Mouse (Mus musculus) retina, adult 2 months (tissue): ENCODE measurements around the gene Fcho1.
"Not testable (repeated sequence)": the region's sequence is repeated elsewhere in the genome, so short reads cannot be mapped to it uniquely, and the experiment has no call there.

Experiments
- DNase-seq: peaks from one replicate; pipeline ENCODE4 v3.0.0-alpha.2; 2012; ENCODE audit warnings: low read depth, low spot score

The Fcho1 gene

DNA sequence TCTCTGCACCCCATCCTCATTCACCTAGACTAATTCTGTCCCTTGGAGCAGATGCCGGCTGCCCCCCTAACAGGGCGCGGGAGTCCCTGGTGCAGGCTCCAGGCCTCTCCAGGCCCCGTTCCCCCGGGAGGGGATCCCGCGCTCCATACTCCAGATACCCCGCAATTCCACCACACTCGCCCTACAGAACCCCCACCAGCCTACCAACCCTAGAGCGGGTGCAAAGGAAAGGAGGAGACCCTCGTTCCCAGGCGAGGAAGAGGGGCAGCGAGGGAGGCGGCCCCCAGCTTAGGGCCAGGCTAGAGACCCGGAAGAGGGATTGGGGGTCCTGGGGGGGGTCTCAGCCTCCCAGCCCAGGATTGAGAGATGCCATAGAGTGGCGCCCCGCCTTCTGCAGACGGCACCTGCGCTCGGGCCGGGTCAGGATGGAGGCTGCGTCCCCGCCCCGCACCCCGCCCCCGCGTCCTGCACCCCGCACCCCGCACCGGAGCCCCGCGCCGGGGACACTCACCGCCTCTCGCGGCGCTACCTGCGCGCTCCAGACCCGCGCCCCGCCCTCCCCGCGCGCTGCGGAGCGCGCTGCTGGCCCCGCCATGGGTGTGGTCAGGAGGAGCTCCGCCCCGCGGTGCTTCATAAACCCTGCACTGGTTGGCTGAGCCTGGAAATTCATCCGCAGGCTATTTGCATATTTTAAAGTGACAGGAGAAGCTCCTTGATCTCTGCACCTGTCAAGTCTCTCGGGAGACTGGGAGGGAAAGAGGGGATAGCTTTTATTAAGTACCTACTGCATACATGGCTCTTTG is at the start of gene Fcho1:
Fcho1 (minus strand) TSS at position 595 of the 803 bp plus-strand sequence.
- peak; percentile 78 for DNase-seq

GRCm38 (mm10) chr8:71771336-71771735 is 45.8 kb upstream of the Fcho1 start:
- DNase-seq = no peak

DNA sequence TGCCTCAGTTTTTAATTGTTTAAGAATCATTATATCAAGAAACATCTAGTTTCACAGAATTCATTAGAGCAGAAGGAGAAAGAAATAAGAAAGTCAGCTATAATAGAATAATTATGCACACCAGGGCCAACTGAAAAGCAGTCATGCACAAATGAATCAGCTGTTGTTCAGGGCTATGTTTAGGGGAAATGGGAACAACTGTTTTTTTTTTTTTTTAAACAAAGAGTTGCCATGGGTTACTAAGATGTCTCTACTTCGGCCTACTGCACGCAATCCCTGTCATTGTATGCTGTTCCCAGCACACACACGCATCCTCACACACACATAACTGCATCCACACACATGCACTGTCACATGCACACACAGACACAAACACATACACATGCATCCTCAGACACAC is 33.3 kb upstream of the Fcho1 start:
- DNase-seq = no peak

DNA sequence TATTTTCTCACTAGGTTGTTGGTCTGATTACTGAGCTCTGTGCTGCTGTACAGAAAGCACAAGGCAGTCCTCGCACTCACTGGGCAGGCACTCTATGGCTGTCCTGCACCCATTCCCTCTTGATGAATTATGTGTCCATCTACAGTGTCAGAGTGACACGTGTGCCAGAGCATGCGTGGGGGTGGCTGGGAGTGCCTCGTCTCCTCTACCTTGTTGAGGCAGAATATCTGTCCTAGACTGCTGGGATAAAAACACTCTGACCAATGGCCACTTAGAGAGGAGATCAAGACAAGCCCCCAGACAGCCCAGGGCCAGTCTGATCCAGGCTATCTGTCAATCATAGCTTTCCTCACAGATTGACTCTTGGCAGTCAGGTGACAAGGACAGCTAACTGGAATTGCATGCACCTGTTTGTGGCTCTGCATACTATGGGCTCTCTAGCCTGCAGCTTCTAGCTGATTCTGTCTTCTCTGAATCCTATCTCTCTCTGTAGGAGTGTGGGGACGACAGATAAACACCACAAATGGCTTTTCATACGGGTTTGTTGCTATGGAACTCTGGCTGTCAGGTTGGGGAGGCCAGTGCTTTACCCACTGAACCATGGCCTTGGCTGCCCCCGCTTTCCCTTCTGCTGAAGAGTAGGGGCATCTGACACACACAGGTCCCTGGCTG is 27.5 kb upstream of the Fcho1 start:
- not testable (repeated sequence) for DNase-seq

DNA sequence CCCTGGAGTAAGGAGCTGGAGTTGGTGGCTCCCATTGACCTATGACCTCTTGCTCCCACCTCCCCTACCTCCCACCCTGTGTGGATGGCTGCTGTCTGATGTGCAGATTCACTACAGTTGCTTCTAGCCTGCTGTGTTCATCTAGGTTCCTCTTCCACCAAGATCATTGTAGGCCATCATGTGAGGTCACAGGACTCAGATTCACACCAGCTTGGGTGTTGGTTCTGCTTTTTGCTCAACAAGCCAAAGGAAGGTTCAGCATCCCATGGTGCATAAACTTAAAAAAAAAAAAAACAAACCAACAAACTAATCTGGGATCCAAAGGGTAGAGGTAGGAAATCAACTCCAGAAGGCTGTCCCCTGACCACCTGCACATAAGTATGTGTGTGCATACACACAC is 26.7 kb upstream of the Fcho1 start:
- DNase-seq = not testable (repeated sequence)

- peak; percentile 37 for DNase-seq
These were observed 25.9 kb upstream of the Fcho1 start for GRCm38 (mm10) chr8:71751337-71751886.

- not testable (repeated sequence) for DNase-seq
These were observed 24.0 kb upstream of the Fcho1 start for GRCm38 (mm10) chr8:71749321-71750075.

DNA sequence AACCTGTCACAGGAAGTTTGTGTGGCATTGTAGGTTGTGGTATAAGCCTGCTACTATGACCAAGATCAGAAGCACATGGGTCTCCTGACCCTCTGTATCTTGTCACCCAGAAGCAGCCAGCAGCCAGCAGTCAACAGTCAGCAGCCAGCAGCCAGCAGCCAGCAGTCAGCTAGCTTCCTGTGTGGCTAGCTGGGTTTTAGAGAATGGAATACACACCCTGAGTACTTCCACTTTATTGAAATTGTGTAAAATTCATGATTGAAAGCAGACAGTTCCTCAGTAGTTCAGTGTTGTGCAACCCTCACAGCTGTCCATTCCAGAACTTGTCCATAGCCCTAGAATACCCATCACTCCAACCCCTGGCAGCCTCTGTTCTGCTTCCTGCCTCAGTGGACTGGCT is 21.6 kb upstream of the Fcho1 start:
- not testable (repeated sequence) for DNase-seq

DNA sequence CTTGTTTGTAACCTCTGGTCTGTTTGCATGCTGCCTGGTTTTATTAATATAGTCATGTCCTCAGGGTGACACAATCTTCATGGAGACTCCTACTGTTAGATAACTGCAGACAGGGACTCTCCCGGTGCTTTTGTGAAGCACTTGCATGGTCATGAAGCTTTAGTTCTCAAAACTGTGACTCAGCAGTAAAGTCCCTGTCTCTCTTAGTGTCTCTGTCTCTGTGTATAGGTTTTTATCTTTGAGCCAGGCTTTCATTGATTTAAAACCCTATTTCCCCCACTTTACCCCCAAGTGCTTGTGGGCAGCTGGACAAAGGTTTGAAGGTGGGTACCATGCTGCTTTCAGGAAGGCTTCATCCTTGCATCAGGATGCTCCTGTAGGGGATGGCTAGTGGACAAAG is 19.8 kb upstream of the Fcho1 start:
- DNase-seq = no peak

DNA sequence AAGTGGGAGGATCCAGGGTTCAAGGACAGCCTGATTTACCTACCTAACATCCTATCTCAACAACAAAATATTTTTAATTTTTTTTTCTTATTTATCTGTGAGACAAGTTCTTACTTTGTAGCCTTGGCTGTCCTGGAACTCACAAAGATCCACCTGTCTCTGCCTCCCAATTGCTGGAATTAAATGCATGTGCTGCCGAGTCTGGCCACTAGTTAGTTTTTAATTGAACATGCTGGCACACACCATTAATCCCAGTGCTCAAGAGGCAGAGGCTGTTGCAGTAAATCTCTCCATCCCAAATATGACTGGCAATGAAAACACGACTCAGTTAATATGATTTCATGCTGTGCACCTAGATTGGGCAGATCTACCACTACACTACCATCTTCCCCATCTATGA is 17.3 kb upstream of the Fcho1 start:
- DNase-seq = no peak

GRCm38 (mm10) chr8:71741687-71742114 is 16.2 kb upstream of the Fcho1 start:
- DNase-seq = no peak

DNA sequence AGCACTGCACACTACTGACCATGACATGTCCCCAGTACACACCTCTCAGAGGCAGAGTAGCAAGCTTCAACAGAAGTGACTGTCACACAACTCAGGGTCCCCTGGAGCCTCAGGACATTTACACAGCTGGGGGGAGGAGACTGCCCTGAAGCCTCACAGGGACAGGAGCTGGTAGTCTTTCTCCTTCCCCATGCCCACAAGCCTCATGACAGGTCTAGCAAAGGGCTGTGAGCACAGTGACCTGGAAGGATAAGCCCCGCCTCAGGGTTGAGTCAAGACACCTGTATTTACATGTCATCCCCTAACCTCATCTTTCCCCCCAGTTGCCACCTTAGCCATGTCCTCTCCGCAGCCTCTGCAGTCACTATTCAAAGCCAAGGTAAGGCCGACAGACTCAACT is 15.7 kb upstream of the Fcho1 start:
- DNase-seq = no peak

DNA sequence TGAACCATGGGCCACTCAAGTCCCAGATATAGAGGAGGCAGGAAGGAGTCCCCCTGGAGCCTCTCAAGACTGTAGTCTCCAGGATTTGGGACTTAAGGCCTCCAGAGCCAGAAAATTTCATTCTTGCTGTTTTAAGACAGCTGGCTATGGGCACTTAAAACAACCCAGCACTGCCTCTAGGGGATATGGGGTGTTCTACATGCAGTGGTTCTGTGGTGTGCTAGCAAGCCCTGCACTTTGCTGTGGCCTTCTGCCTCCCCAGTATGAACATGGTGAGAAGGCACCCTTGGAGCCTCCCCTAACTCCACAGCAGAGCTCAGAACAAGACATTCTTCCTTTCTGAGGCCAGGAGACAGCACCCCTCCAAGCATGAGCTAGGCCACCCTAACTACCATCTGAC is 12.8 kb upstream of the Fcho1 start:
- not testable (repeated sequence) for DNase-seq

DNA sequence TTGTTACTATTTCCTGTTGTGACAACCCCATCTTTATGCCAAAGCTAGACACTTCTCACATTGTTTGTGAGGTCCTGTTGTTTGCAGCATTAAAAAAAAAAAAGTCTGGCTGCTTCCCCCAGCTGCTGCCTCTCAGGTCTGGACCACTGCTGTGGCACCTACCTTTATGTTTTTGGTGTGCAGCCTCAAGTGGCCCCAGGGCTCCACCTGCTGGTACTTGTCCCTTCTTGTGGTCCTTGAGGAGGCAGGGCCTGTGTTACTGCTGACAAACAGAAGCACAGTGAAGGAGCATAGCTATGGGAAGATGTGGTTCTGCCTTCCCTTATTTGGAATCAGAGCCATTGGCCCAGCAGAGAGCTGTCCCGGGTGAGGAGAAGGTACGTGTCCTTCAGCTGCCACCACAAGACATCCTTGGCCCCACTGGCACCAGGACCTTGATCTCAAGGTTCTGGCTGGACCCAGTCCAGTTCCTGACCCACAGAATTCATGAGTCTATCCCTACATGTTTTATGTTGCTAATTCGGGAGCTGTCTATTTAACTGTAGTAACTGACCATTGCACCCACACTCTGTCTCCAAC is 6.2 kb upstream of the Fcho1 start:
- DNase-seq = no peak

- DNase-seq = no peak
These were observed 3.5 kb upstream of the Fcho1 start for GRCm38 (mm10) chr8:71728826-71729620.

DNA sequence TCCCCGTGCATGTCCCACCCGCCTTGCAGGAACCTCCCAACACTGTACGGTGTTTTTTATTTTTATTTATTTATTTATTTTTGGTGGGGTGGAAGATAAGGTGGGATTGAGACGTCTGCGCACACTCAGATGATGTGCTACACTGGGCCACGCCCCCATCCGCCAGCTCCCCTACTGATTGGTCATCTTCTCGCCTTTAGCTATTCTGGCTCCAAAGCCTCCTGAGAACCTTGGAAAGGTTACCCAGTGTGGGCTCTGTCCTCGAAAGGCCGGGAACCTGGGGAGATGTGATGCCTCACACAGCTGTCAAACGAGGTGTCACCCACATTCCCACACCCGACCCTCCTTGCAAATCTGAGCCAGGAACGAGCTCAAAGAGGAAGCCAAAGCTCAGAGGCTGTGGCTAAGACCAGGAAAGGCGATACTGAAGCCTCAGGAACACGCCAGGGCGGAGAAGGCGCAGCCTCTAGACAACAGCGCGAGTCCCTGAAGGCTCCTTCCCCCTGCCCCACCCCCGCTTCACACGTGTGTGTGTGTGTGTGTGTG is 2.8 kb upstream of the Fcho1 start:
- no peak for DNase-seq

DNA sequence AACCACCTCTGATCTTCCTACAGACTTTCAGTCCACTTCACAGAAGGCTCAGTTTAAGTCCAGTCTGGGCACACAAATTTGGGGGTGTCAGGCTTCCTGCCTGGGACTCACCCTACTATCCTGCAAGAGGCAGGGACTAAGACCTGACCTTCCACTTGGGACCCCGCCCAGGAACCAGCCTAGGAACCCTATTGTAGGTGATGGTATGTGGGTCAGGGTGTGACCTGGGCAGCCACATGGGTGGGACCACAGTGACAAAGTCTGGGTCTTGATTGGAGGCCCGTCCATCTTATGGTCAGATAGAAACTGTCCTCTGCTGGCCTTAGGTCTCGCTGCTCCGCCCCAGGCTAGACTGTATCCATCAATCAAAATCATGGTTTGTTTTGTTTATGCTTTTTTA is 1.1 kb downstream of the Fcho1 start:
- DNase-seq = no peak

DNA sequence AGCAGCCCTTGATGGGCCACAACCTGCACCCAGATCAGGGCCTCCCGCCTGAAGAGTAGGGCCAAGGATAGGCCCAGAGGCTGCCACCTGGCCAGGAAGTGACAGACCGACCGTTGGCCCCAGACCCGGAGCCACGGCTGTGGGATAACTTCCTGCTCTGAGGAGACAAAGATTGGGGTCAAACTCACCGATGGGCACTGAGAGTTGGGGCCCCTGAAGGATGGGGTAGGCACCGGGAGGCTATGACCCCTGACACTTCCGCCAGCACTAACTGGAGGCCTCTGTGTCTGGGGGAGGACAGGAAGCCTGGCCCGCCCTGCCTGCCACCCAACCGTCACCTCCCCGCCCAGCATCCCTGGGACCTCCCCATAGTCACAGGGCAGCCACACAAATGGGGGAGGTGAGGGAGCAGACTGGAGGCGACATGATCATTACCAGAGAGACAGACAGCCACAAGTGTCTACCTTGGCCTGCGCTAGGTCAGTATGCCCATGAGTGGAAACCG is 2.4 kb downstream of the Fcho1 start:
- DNase-seq = no peak

DNA sequence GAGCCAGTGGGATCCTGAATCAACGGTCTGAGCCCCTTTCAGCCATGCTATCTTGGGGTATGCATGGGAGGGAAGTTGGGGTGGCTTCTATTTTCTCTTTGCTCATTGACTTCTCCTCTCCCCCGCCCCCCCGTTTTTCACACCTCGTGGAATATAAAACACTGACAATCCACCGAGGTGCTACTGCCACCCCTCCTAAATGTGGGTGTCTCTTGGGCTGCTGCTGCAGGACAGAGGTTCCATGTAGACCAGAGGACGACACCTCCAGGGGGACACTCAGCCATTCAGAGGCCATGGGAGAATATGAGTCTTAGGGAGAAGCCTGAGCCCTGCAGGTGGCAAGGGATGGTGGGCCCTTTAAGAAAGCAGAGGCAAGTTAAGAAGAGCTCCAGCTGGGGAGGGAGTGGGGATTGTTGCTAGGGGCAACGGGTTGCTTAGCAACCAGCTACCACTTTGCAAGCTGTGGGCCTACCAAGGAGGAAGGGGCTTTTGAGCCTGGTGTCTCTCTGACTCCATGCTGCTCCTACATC is 5.5 kb downstream of the Fcho1 start:
- no peak for DNase-seq

- DNase-seq = no peak
These were observed 6.3 kb downstream of the Fcho1 start for GRCm38 (mm10) chr8:71719218-71719617.
